Mouse (Mus musculus) brain, embryonic 14.5 days (tissue): ENCODE results near the gene Ltc4s. TPM values are rescaled to one million over a fixed set of nuclear protein-coding genes. Genes with fewer than 3 reads are reported as not detected.

Source experiments
- DNase-seq: peaks from one replicate; pipeline ENCODE4 v3.0.0-alpha.2; 2011; ENCODE audit warnings: low read depth
- CTCF ChIP-seq: fragments of 200-500 bp; IDR thresholded peaks from 2 replicates; pipeline ENCODE4 v1.5.1; 2012; ENCODE audit warnings: inconsistent platforms, mild to moderate bottlenecking, moderate library complexity, borderline replicate concordance; ENCODE audit not compliant: insufficient read depth, insufficient read length; ENCODE audit errors: extremely low read depth
- POLR2A ChIP-seq: fragments of 200-500 bp; IDR thresholded peaks from 2 replicates; pipeline ENCODE4 v1.6.1; 2012; ENCODE audit warnings: mild to moderate bottlenecking, inconsistent platforms, borderline replicate concordance; ENCODE audit not compliant: poor library complexity, insufficient read depth, insufficient read length, severe bottlenecking; ENCODE audit errors: extremely low read depth
- polyA plus RNA-seq: library from polyadenylated mRNA; depleted of rRNA; stranded (reverse); fragments of >200 nt; gene quantifications from 2 replicates; pipeline ENCODE4 v1.2.3, GENCODE M21; 2012

Ltc4s gene
- polyA plus RNA-seq, 1 experiment: 3.5 TPM

GRCm38 (mm10) chr11:50230481-50231304, 7.7 kb downstream of the Ltc4s start:
- no peak for TF ChIP-seq CTCF
- TF ChIP-seq POLR2A: no peak
- no peak for DNase-seq

GRCm38 (mm10) chr11:50229252-50229910, 9.0 kb downstream of the Ltc4s start:
- TF ChIP-seq POLR2A (no peak), CTCF (no peak)
- DNase-seq: peak; percentile 39

- TF ChIP-seq POLR2A: no peak
- TF ChIP-seq CTCF: no peak
- no peak for DNase-seq
Measured at GRCm38 (mm10) chr11:50228772-50229171, 9.6 kb downstream of the Ltc4s start.

GRCm38 (mm10) chr11:50227736-50228135, 10.7 kb downstream of the Ltc4s start:
- no peak for TF ChIP-seq POLR2A
- no peak for TF ChIP-seq CTCF
- DNase-seq: no peak

- TF ChIP-seq POLR2A: no peak
- TF ChIP-seq CTCF: no peak
- no peak for DNase-seq
Measured at GRCm38 (mm10) chr11:50227226-50227625, 11.2 kb downstream of the Ltc4s start.

GRCm38 (mm10) chr11:50226406-50226805, 12.0 kb downstream of the Ltc4s start:
- DNase-seq: no peak
- TF ChIP-seq POLR2A: no peak
- TF ChIP-seq CTCF: no peak

GRCm38 (mm10) chr11:50225611-50226378, 12.6 kb downstream of the Ltc4s start:
- DNase-seq: peak; percentile 55
- no peak for TF ChIP-seq POLR2A

GRCm38 (mm10) chr11:50224671-50225530, 13.5 kb downstream of the Ltc4s start:
- TF ChIP-seq POLR2A (peak; percentile 60), CTCF (no peak)
- DNase-seq: peak; percentile 91

GRCm38 (mm10) chr11:50223783-50224662, 14.4 kb downstream of the Ltc4s start:
- peak; percentile 70 for DNase-seq
- no peak for TF ChIP-seq CTCF
- no peak for TF ChIP-seq POLR2A

- TF ChIP-seq POLR2A (no peak), CTCF (no peak)
- DNase-seq: no peak
Measured at GRCm38 (mm10) chr11:50222559-50223276, 15.7 kb downstream of the Ltc4s start.
